Mouse (Mus musculus) embryonic facial prominence, embryonic 11.5 days (tissue): ENCODE measurements around the gene Nhp2. TPM values are rescaled to one million over a fixed set of nuclear protein-coding genes. Genes with fewer than 3 reads are reported as not detected.
"Not testable (repeated sequence)": the region's sequence is repeated elsewhere in the genome, so short reads cannot be mapped to it uniquely, and the experiment has no call there.

Source experiments
- ATAC-seq: fragments of 200-750 bp; cut with Nextera tagmentation; replicated peaks from 2 replicates; pipeline ENCODE4 v1.8.0; 2017; ENCODE audit warnings: low read depth; ENCODE audit not compliant: insufficient number of reproducible peaks, low FRiP score, low TSS enrichment
- DNase-seq: peaks from one replicate; pipeline ENCODE4 v3.0.0-alpha.2; 2015; ENCODE audit warnings: low spot score
- H3K27ac ChIP-seq: fragments of 300-500 bp; sonication (generic); replicated peaks from 2 replicates; pipeline ENCODE4 v1.5.1; 2014; ENCODE audit warnings: mild to moderate bottlenecking, low read depth, low read length, control low read depth
- H3K27me3 ChIP-seq: fragments of 300-500 bp; sonication (generic); 2 replicates; pipeline ENCODE4 v1.6.1; 2014; ENCODE audit warnings: mild to moderate bottlenecking, low read length, moderate library complexity, mixed read lengths; ENCODE audit not compliant: control insufficient read depth, insufficient read depth
- H3K36me3 ChIP-seq: fragments of 300-500 bp; sonication (generic); replicated peaks from 2 replicates; pipeline ENCODE4 v1.6.1; 2014; ENCODE audit warnings: low read depth, mild to moderate bottlenecking, low read length, moderate library complexity, mixed read lengths; ENCODE audit not compliant: control insufficient read depth, insufficient read depth
- H3K4me1 ChIP-seq: fragments of 300-500 bp; sonication (generic); 2 replicates; pipeline ENCODE4 v1.6.1; 2014; ENCODE audit warnings: low read length, mixed read lengths; ENCODE audit not compliant: control insufficient read depth, insufficient read depth
- H3K4me2 ChIP-seq: fragments of 300-500 bp; sonication (generic); 2 replicates; pipeline ENCODE4 v1.6.1; 2014; ENCODE audit warnings: low read depth, mild to moderate bottlenecking, control low read depth, low read length, moderate library complexity
- H3K4me3 ChIP-seq: fragments of 300-500 bp; sonication (generic); 2 replicates; pipeline ENCODE4 v1.5.1; 2014; ENCODE audit warnings: low read depth, low read length, control low read depth
- H3K9ac ChIP-seq: fragments of 300-500 bp; sonication (generic); replicated peaks from 2 replicates; pipeline ENCODE4 v1.6.1; 2014; ENCODE audit warnings: mild to moderate bottlenecking, control low read depth, low read length
- H3K9me3 ChIP-seq: fragments of 300-500 bp; sonication (generic); replicated peaks from 2 replicates; pipeline ENCODE4 v1.6.1; 2016; ENCODE audit warnings: mild to moderate bottlenecking, low read length, inconsistent platforms, mixed read lengths; ENCODE audit not compliant: control insufficient read depth
- WGBS: fragments of 180-500 bp; shearing (Covaris S2); extraction: QIAGEN DNeasy Blood & Tissue Kit; methylation state at CpG from one replicate; pipeline ENCODE4 v1.1.7; 2014; 5-methylcytosine and 5-hydroxymethylcytosine counted together
- polyA plus RNA-seq: library from polyadenylated mRNA; unstranded; fragments of >200 nt; fragmentation: Nextera tagmentation; extraction: Ambion mirVana; gene quantifications from 2 replicates; pipeline ENCODE4 v1.2.1, GENCODE M21; 2014

Gene Nhp2
- polyA plus RNA-seq, 1 experiment from 2014 or later = 169 TPM

- H3K27me3 ChIP-seq = no peaks in the 10 kb centered on the region
- no peak overlapping the region for H3K4me3 ChIP-seq
- WGBS = 90% methylated on average over 6 of the region's 6 CpGs
- no peak overlapping the region for H3K27ac ChIP-seq
- no peak overlapping the region for H3K4me2 ChIP-seq
- no peak for DNase-seq
- no peaks in the 10 kb centered on the region for H3K9me3 ChIP-seq
- no peak overlapping the region for H3K9ac ChIP-seq
- ATAC-seq = no peak
- H3K36me3 ChIP-seq = no peaks in the 10 kb centered on the region
- no peaks in the 10 kb centered on the region for H3K4me1 ChIP-seq
Measured at GRCm38 (mm10) chr11:51632130-51632753, 12.7 kb downstream of the Nhp2 start.

- WGBS = 94% methylated on average over 7 of the region's 7 CpGs
Measured at GRCm38 (mm10) chr11:51633200-51633599, 13.7 kb downstream of the Nhp2 start.

GRCm38 (mm10) chr11:51633721-51634120, 14.2 kb downstream of the Nhp2 start:
- DNase-seq (no peak), ATAC-seq (no peak)
- no peak overlapping the region for H3K4me2 ChIP-seq
- H3K27ac ChIP-seq = no peak overlapping the region
- H3K9me3 ChIP-seq = no peaks in the 10 kb centered on the region
- no peak overlapping the region for H3K9ac ChIP-seq
- no peaks in the 10 kb centered on the region for H3K4me1 ChIP-seq
- no peak overlapping the region for H3K4me3 ChIP-seq
- H3K27me3 ChIP-seq = no peaks in the 10 kb centered on the region
- H3K36me3 ChIP-seq = no peaks in the 10 kb centered on the region
- 86% methylated on average over 3 of the region's 3 CpGs for WGBS

More at GRCm38 (mm10) chr11:51633200-51633599, 13.7 kb downstream of the Nhp2 start:
- H3K4me3 ChIP-seq, H3K9ac ChIP-seq, H3K36me3 ChIP-seq, H3K4me2 ChIP-seq, DNase-seq, H3K9me3 ChIP-seq, ATAC-seq, H3K4me1 ChIP-seq, H3K27ac ChIP-seq, H3K27me3 ChIP-seq: not testable (repeated sequence)

- DNase-seq (no peak), ATAC-seq (no peak)
- Histone ChIP-seq H3K4me2 (peak overlapping the region; percentile 81), H3K36me3 (no peaks in the 10 kb centered on the region), H3K27me3 (no peaks in the 10 kb centered on the region), H3K27ac (no peak overlapping the region), H3K4me1 (no peaks in the 10 kb centered on the region), H3K9ac (peak overlapping the region; percentile 64), H3K9me3 (no peaks in the 10 kb centered on the region), H3K4me3 (peak overlapping the region; percentile 73)
- 21% methylated on average over 6 of the region's 6 CpGs for WGBS
Measured at GRCm38 (mm10) chr11:51635127-51635524, 15.6 kb downstream of the Nhp2 start.

GRCm38 (mm10) chr11:51635525-51636322, 16.2 kb downstream of the Nhp2 start, which contains the start of gene Rmnd5b:
Rmnd5b (minus strand) TSS chr11:51635896.
- Histone ChIP-seq H3K4me1 (no peaks in the 10 kb centered on the region), H3K9me3 (no peaks in the 10 kb centered on the region), H3K27ac (peak within 1 kb of the TSS; percentile 58; the same call in 1 of the 2 replicates), H3K4me3 (peak within 1 kb of the TSS; percentile 73), H3K27me3 (no peaks in the 10 kb centered on the region), H3K9ac (peak within 1 kb of the TSS; percentile 64), H3K36me3 (no peaks in the 10 kb centered on the region), H3K4me2 (peak within 1 kb of the TSS; percentile 81)
- ATAC-seq (peak; percentile 68), DNase-seq (peak; percentile 88)
- WGBS = under 1% methylated on average over 61 of the region's 61 CpGs

- Histone ChIP-seq H3K4me1 (no peaks in the 10 kb centered on the region), H3K27me3 (no peaks in the 10 kb centered on the region), H3K36me3 (no peaks in the 10 kb centered on the region), H3K9ac (peak overlapping the region; percentile 64), H3K4me3 (peak overlapping the region; percentile 73), H3K4me2 (peak overlapping the region; percentile 81), H3K9me3 (no peaks in the 10 kb centered on the region), H3K27ac (peak overlapping the region; percentile 58; the same call in 1 of the 2 replicates)
- peak; percentile 85 for DNase-seq
- no peak for ATAC-seq
- WGBS = 6% methylated on average over 6 of the region's 6 CpGs
Measured at GRCm38 (mm10) chr11:51636323-51636684, 16.8 kb downstream of the Nhp2 start.

- no peak for ATAC-seq
- peak overlapping the region; percentile 16; the same call in 1 of the 2 replicates for H3K4me3 ChIP-seq
- no peaks in the 10 kb centered on the region for H3K4me1 ChIP-seq
- no peaks in the 10 kb centered on the region for H3K36me3 ChIP-seq
- WGBS = 3% methylated on average over 17 of the region's 17 CpGs
- no peaks in the 10 kb centered on the region for H3K9me3 ChIP-seq
- no peaks in the 10 kb centered on the region for H3K27me3 ChIP-seq
- peak overlapping the region; percentile 28 for H3K4me2 ChIP-seq
- peak; percentile 76 for DNase-seq
- H3K27ac ChIP-seq = no peak overlapping the region
- peak overlapping the region; percentile 36 for H3K9ac ChIP-seq
Measured at GRCm38 (mm10) chr11:51637971-51638414, 18.5 kb downstream of the Nhp2 start.

GRCm38 (mm10) chr11:51638497-51638896, 19.0 kb downstream of the Nhp2 start:
- H3K4me1 ChIP-seq = no peaks in the 10 kb centered on the region
- 57% methylated on average over 5 of the region's 5 CpGs for WGBS
- peak overlapping the region; percentile 36 for H3K9ac ChIP-seq
- no peaks in the 10 kb centered on the region for H3K9me3 ChIP-seq
- H3K36me3 ChIP-seq = no peaks in the 10 kb centered on the region
- H3K4me2 ChIP-seq = no peak overlapping the region
- no peak overlapping the region for H3K4me3 ChIP-seq
- ATAC-seq (no peak), DNase-seq (no peak)
- H3K27me3 ChIP-seq = no peaks in the 10 kb centered on the region
- H3K27ac ChIP-seq = no peak overlapping the region
